Mouse (Mus musculus) mesoderm, embryonic 11.5 days (tissue): ENCODE results near the gene Hoxb9.
A peak's percentile ranks its signal among the peaks of the same experiment; 100 is the strongest.

Source experiments
- DNase-seq: peaks from one replicate; pipeline ENCODE4 v3.0.0-alpha.2; 2012; ENCODE audit warnings: low read depth, low spot score

Hoxb9 gene

GRCm38 (mm10) chr11:96313806-96314428 lies 42.7 kb downstream of the Hoxb9 start:
- no peak for DNase-seq

GRCm38 (mm10) chr11:96314671-96315343 lies 43.5 kb downstream of the Hoxb9 start:
- no peak for DNase-seq

- no peak for DNase-seq
Observed at GRCm38 (mm10) chr11:96315344-96315681, 44.1 kb downstream of the Hoxb9 start.

- DNase-seq = no peak
Observed at GRCm38 (mm10) chr11:96316696-96317607, 45.7 kb downstream of the Hoxb9 start.

- no peak for DNase-seq
Observed at GRCm38 (mm10) chr11:96317608-96318367, 46.5 kb downstream of the Hoxb9 start, which contains the start of gene Hoxb4. Hoxb4 (plus strand) TSS chr11:96318267.

GRCm38 (mm10) chr11:96318368-96319070 lies 47.3 kb downstream of the Hoxb9 start:
- peak; percentile 90 for DNase-seq

GRCm38 (mm10) chr11:96319071-96319902 lies 48.0 kb downstream of the Hoxb9 start:
- DNase-seq = peak; percentile 93

GRCm38 (mm10) chr11:96319910-96320309 lies 48.7 kb downstream of the Hoxb9 start:
- DNase-seq = no peak

GRCm38 (mm10) chr11:96320688-96321087 lies 49.4 kb downstream of the Hoxb9 start:
- DNase-seq = no peak

GRCm38 (mm10) chr11:96321846-96322245 lies 50.6 kb downstream of the Hoxb9 start:
- no peak for DNase-seq

GRCm38 (mm10) chr11:96322738-96323137 lies 51.5 kb downstream of the Hoxb9 start:
- DNase-seq = no peak

- no peak for DNase-seq
Observed at GRCm38 (mm10) chr11:96323154-96323553, 51.9 kb downstream of the Hoxb9 start, which contains the start of gene Hoxb3. Hoxb3 (plus strand) TSS chr11:96323326.

- DNase-seq = no peak
Observed at GRCm38 (mm10) chr11:96324125-96324524, 52.9 kb downstream of the Hoxb9 start.

- DNase-seq = no peak
Observed at GRCm38 (mm10) chr11:96324965-96325364, 53.7 kb downstream of the Hoxb9 start.

- peak; percentile 85 for DNase-seq
Observed at GRCm38 (mm10) chr11:96325747-96326212, 54.5 kb downstream of the Hoxb9 start.
